Mouse (Mus musculus): ENCODE results near the gene Atf4. TPM values are rescaled to one million over a fixed set of nuclear protein-coding genes. Genes with fewer than 3 reads are reported as not detected.

The Atf4 gene
- total RNA-seq (2021): 100 to 1,000 TPM; 146 to 171 TPM
- long read RNA-seq, experiment 1, transcript Atf4-203 (1 exons, 2,019 nt): minor isoform, 8 of 58 reads
- long read RNA-seq, experiment 1, transcript Atf4-201 (3 exons, 1,725 nt): major isoform, 45 of 58 reads
- long read RNA-seq, experiment 1, partial matches to known transcripts: 5 of 58 reads
- long read RNA-seq, experiment 1, other reads (novel, unspliced or antisense): 0 of 58 reads
- long read RNA-seq, experiment 2, transcript Atf4-203 (1 exons, 2,019 nt): minor isoform, 13 of 71 reads
- long read RNA-seq, experiment 2, transcript Atf4-201 (3 exons, 1,725 nt): major isoform, 48 of 71 reads
- long read RNA-seq, experiment 2, partial matches to known transcripts: 10 of 71 reads
- long read RNA-seq, experiment 2, other reads (novel, unspliced or antisense): 0 of 71 reads

- intact Hi-C loops (cut with DNase I): loop anchor here (2.0 kb wide), 1 partner anchor 20 kb away; the partner anchor contains the start of genes AC140267.1 and Mief1
Observed at GRCm38 (mm10) chr15:80254847-80255645, at the start of gene Atf4. Atf4 (plus strand) TSS chr15:80255184.

GRCm38 (mm10) chr15:80206057-80206565, 48.9 kb upstream of the Atf4 start:
- intact Hi-C loops (cut with DNase I): no loop called here
- H3K27ac ChIP-seq: no peak overlapping the region
- TF ChIP-seq CTCF (IDR thresholded peaks at IDR 0.05): no peak

More at GRCm38 (mm10) chr15:80254847-80255645, at the start of gene Atf4:
- Histone ChIP-seq H3K4me3 (peak within 1 kb of the TSS; percentile 78), H3K27ac (peak within 1 kb of the TSS; percentile 99)
- DNase-seq: peak; percentile 99
- no peak for TF ChIP-seq CTCF (IDR thresholded peaks at IDR 0.05)

GRCm38 (mm10) chr15:80208446-80208845, 46.5 kb upstream of the Atf4 start:
- intact Hi-C loops (cut with DNase I): no loop called here
- DNase-seq: no peak
- H3K27ac ChIP-seq: no peak overlapping the region
- TF ChIP-seq CTCF (IDR thresholded peaks at IDR 0.05): no peak
- H3K4me3 ChIP-seq: no peak overlapping the region

More at GRCm38 (mm10) chr15:80206057-80206565, 48.9 kb upstream of the Atf4 start:
- H3K4me3 ChIP-seq: no peak overlapping the region
- DNase-seq: no peak

- intact Hi-C loops (cut with DNase I): no loop called here
- DNase-seq: no peak
- H3K27ac ChIP-seq: no peak overlapping the region
- H3K4me3 ChIP-seq: no peak overlapping the region
- TF ChIP-seq CTCF (IDR thresholded peaks at IDR 0.05): no peak
Observed at GRCm38 (mm10) chr15:80213688-80214087, 41.3 kb upstream of the Atf4 start.

GRCm38 (mm10) chr15:80215716-80216479, 39.1 kb upstream of the Atf4 start:
- peak; percentile 56 for TF ChIP-seq CTCF (IDR thresholded peaks at IDR 0.05)
- no peak for DNase-seq
- intact Hi-C loops (cut with DNase I): no loop called here

GRCm38 (mm10) chr15:80216480-80216820, 38.5 kb upstream of the Atf4 start:
- TF ChIP-seq CTCF (IDR thresholded peaks at IDR 0.05): no peak
- H3K27ac ChIP-seq: no peak overlapping the region
- no peak for DNase-seq
- no peak overlapping the region for H3K4me3 ChIP-seq
- intact Hi-C loops (cut with DNase I): no loop called here

More at GRCm38 (mm10) chr15:80215716-80216479, 39.1 kb upstream of the Atf4 start:
- H3K27ac ChIP-seq: no peak overlapping the region
- no peak overlapping the region for H3K4me3 ChIP-seq

- DNase-seq: no peak
- Histone ChIP-seq H3K27ac (no peak overlapping the region), H3K4me3 (no peak overlapping the region)
- no peak for TF ChIP-seq CTCF (IDR thresholded peaks at IDR 0.05)
- intact Hi-C loops (cut with DNase I): no loop called here
Observed at GRCm38 (mm10) chr15:80217476-80217875, 37.5 kb upstream of the Atf4 start.

- no peak for TF ChIP-seq CTCF (IDR thresholded peaks at IDR 0.05)
- DNase-seq: no peak
- Histone ChIP-seq H3K4me3 (no peak overlapping the region), H3K27ac (no peak overlapping the region)
- intact Hi-C loops (cut with DNase I): no loop called here
Observed at GRCm38 (mm10) chr15:80219211-80219610, 35.8 kb upstream of the Atf4 start.

- intact Hi-C loops (cut with DNase I): no loop called here
- Histone ChIP-seq H3K4me3 (no peak overlapping the region), H3K27ac (no peak overlapping the region)
- TF ChIP-seq CTCF (IDR thresholded peaks at IDR 0.05): no peak
- DNase-seq: no peak
Observed at GRCm38 (mm10) chr15:80219705-80220657, 35.0 kb upstream of the Atf4 start.

GRCm38 (mm10) chr15:80221031-80221430, 34.0 kb upstream of the Atf4 start:
- DNase-seq: no peak
- intact Hi-C loops (cut with DNase I): no loop called here
- Histone ChIP-seq H3K4me3 (no peak overlapping the region), H3K27ac (no peak overlapping the region)
- no peak for TF ChIP-seq CTCF (IDR thresholded peaks at IDR 0.05)

GRCm38 (mm10) chr15:80223751-80224150, 31.2 kb upstream of the Atf4 start:
- DNase-seq: no peak
- no peak overlapping the region for H3K27ac ChIP-seq
- no peak overlapping the region for H3K4me3 ChIP-seq
- intact Hi-C loops (cut with DNase I): no loop called here
- TF ChIP-seq CTCF (IDR thresholded peaks at IDR 0.05): no peak
